Mouse (Mus musculus): Measurements from ENCODE around the gene Lmna.

GRCm38 (mm10) chr3:88482336-88482735 is 27.4 kb downstream of the Lmna start:
- no peak for TF ChIP-seq HCFC1 (IDR thresholded peaks at IDR 0.05; ENCODE audit: borderline replicate concordance, insufficient read depth, low read length)
- TF ChIP-seq ZC3H11A (IDR thresholded peaks at IDR 0.05; ENCODE audit: borderline replicate concordance, low read depth, low read length): no peak
- TF ChIP-seq CHD2 (IDR thresholded peaks at IDR 0.05; ENCODE audit: low read depth, low read length): no peak
- no peak for TF ChIP-seq ZNF384 (IDR thresholded peaks at IDR 0.05; ENCODE audit: low read depth, low read length)
